Mouse (Mus musculus) right cerebral cortex, postnatal 4 days (tissue): ENCODE measurements around the gene Gm49405.

ENCODE experiments used
- DNase-seq: peaks from one replicate; pipeline ENCODE4 v3.0.0-alpha.2; 2022

The Gm49405 gene

GRCm38 (mm10) chr19:3988750-3989149, 11.7 kb upstream of the Gm49405 start:
- DNase-seq = no peak

GRCm38 (mm10) chr19:3990804-3991203, 9.6 kb upstream of the Gm49405 start:
- no peak for DNase-seq

DNA sequence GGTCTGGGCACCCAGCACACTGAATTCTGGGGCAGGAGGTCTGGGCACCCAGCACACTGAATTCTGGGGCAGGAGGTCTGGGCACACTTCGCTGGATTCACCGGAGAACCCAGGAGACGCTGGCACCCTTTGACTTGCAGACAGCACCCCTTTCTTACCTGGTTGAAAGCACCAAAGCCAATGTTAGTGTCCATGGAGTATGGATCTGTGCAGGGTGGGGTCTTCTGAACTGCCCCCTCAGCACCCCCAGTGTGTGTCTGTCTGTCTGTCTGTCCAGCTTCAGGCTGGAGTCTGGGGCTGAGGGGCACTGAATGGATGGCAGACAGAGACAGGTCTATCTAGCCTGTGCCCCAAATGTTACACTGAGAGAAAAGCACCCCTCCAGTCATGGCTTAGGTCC, 8.9 kb upstream of the Gm49405 start:
- no peak for DNase-seq

- no peak for DNase-seq
These were observed 8.5 kb upstream of the Gm49405 start for GRCm38 (mm10) chr19:3991966-3992365.

DNA sequence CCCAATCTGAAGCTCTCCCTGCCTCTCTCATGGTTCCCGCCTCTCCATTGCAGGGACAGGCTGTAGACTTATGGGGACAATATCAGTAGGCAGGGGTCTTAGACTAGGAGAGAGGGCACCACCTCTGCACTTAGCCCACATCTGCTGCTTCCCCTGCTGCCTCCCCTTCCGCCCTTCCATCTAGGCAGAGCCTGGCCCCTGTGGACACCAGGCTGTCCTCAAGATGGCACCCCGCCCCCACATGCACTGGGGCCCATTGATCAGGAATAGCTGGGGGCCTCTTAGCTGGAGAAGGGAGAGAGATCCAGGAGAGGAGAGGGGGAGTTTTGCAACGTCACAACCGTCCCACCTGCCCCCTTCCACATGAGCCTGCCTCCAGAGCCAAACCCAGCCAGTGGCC, 8.0 kb upstream of the Gm49405 start, which contains the start of gene Tbx10:
TSS of gene Tbx10 (plus strand) at position 337 of the 400 bp plus-strand sequence.
- DNase-seq = no peak

GRCm38 (mm10) chr19:3994932-3995331, 5.5 kb upstream of the Gm49405 start:
- no peak for DNase-seq

- no peak for DNase-seq
These were observed 4.9 kb upstream of the Gm49405 start for GRCm38 (mm10) chr19:3995505-3995904.

DNA sequence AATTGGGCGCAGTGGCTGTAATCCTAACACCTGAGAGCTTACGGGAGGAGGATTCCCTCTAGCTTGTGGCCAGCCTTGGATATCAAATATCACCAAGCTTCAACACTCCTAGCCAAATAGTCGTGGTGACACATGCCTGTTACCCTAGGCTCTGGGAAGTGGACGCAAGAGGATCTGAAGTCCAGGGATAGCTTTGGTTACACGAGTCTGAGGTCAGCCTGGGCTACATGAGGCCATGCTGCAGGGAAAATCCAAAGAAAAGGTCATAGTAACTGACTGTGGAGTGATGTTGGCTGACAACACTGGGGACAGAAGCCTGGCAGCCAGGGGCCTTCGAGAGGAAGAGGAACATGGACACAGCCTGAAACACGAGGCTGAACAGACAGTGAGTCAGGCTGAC, 4.3 kb upstream of the Gm49405 start:
- no peak for DNase-seq

GRCm38 (mm10) chr19:3996747-3997146, 3.7 kb upstream of the Gm49405 start:
- DNase-seq = no peak

DNA sequence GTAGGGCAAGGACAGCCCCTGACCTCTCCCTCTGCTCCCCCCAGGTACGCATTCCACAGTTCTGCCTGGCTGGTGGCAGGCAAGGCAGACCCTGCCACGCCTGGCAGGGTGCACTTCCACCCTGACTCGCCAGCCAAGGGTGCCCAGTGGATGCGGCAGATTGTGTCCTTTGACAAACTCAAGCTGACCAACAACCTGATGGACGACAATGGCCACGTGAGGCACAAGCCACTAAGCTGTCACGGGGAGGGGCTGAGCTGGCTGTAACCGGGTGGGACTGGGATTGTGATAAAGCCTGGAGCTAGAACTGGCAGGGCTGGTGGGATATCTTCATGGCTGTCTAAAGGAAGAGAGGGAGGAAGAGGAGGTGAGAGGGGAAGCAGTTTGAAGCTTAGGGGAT, 3.2 kb upstream of the Gm49405 start:
- DNase-seq = no peak

- no peak for DNase-seq
These were observed 2.1 kb upstream of the Gm49405 start for GRCm38 (mm10) chr19:3998335-3998734.

GRCm38 (mm10) chr19:3999121-3999730, 1.2 kb upstream of the Gm49405 start:
- DNase-seq = no peak

- no peak for DNase-seq
These were observed 611 bp downstream of the Gm49405 start for GRCm38 (mm10) chr19:4000949-4001525.

GRCm38 (mm10) chr19:4001752-4002151, 1.3 kb downstream of the Gm49405 start:
- no peak for DNase-seq

GRCm38 (mm10) chr19:4003112-4003511, 2.7 kb downstream of the Gm49405 start, which contains the start of gene Doc2g:
Gene Doc2g, plus strand, starts transcription at chr19:4003313.
- DNase-seq = no peak

GRCm38 (mm10) chr19:4003641-4004040, 3.2 kb downstream of the Gm49405 start:
- DNase-seq = no peak

GRCm38 (mm10) chr19:4004331-4004730, 3.9 kb downstream of the Gm49405 start:
- no peak for DNase-seq

DNA sequence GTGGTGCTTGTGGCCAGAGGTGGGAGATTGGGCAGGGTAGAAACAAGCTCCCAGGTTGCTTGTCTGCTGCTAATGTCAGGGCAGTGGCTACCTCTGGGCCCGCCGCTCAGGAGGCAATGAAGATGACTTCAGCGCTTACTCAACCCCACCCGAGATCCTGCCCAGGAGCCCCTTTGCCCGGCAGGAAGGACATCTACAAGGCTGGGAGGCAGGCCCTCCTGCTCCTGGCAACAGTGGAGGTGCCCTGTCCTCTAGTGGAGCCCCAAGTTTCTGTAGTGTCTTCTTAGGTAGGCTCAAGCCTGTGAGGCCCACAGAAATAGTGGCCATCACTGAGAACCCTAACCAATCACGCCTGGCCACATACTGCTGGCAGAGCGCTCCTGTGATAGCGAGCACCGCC, 4.7 kb downstream of the Gm49405 start:
- no peak for DNase-seq

- DNase-seq = no peak
These were observed 5.5 kb downstream of the Gm49405 start for GRCm38 (mm10) chr19:4005971-4006370.

DNA sequence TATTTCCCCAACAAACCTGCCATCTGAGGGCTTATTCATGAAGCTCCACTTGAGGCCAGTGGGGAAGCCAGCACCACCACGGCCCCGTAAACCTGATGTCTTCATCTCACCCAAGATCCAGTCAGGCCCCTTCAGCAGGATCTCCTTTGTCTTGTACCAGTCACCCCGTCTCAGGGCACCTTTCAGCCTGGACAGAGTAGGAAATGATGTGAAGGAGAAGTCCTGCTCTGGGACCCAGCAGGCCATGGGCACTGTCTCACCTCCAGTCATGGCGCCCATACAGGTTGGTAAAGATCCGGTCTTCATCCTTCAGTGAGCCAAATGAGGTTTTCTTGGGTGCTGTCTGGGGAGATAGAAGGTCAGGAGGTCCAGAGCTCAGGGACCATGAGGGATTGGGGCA, 10.7 kb downstream of the Gm49405 start:
- DNase-seq = no peak

DNA sequence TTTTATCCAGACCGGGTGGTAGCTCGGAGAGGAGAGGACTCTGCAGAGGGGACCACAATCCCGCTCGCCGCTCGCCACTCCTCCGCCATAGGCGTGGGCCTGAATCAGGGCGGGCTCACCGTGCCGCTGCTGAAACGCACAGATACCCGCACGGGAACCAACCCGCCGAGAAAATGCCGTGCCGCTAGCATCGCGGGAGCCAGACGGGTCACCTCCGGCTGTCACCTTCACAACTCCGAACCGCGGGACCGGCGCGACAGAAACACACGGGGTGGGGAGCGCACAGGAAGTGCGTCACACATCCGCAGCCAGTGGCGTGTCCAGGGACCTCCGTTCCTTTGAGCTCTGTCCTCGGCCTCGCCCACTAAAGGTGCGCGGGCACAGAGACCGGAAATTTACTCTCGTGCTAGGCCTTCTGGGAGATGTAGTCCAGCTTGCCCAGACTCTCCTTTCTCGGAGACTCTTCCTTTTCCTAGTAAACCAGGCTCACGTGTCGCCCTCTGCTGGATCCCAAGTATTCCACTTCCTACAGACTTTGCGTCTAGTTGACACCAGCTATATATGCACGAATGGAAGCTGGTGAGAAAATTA, 12.1 kb downstream of the Gm49405 start, which contains the start of gene Ndufv1:
TSS of gene Ndufv1 (minus strand) at position 375 of the 591 bp plus-strand sequence.
- peak; percentile 95 for DNase-seq

- no peak for DNase-seq
These were observed 12.6 kb downstream of the Gm49405 start for GRCm38 (mm10) chr19:4013066-4013465.

GRCm38 (mm10) chr19:4014802-4015201, 14.4 kb downstream of the Gm49405 start:
- DNase-seq = no peak

DNA sequence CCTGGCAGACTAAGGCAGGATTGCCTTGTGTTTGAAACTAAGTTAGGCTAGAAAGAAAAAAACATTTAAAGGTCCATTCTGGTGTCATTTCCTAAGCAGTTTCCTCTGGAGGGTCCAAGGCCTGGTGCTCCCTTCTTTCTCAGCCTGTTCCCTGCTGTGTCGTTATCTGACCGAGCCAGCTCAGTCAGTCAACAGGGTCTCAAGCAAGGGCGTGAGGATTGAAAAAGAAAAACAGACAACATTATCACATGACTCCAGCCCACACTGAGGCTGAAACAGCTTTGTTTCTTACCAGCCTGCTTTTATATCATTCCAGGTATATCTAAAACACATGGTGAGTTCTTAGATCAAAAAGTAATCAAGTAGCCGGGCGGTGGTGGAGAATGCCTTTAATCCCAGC, 15.2 kb downstream of the Gm49405 start:
- DNase-seq = no peak
